Mouse (Mus musculus) thymus, adult 2 months (tissue): Measurements from ENCODE around the gene Arhgap22. TPM values are rescaled to one million over a fixed set of nuclear protein-coding genes. Genes with fewer than 3 reads are reported as not detected.

Experiments used
- DNase-seq: peaks from one replicate; pipeline ENCODE4 v3.0.0; 2021
- H3K27ac ChIP-seq: fragments of 200-500 bp; 2 replicates; pipeline ENCODE4 v1.5.1; 2012; ENCODE audit warnings: low read length, control low read depth; ENCODE audit not compliant: control insufficient read depth, insufficient read depth
- H3K27me3 ChIP-seq: fragments of 200-500 bp; 2 replicates; pipeline ENCODE4 v1.6.1; 2012; ENCODE audit warnings: mild to moderate bottlenecking, low read length, moderate library complexity, mixed read lengths; ENCODE audit not compliant: control insufficient read depth, insufficient read depth
- H3K36me3 ChIP-seq: fragments of 200-500 bp; 2 replicates; pipeline ENCODE4 v1.6.1; 2012; ENCODE audit warnings: mild to moderate bottlenecking, low read length, moderate library complexity; ENCODE audit not compliant: control insufficient read depth, insufficient read depth
- H3K4me1 ChIP-seq: fragments of 200-500 bp; replicated peaks from 2 replicates; pipeline ENCODE4 v1.6.1; 2012; ENCODE audit warnings: low read length; ENCODE audit not compliant: control insufficient read depth, insufficient read depth
- H3K4me3 ChIP-seq: fragments of 200-500 bp; 2 replicates; pipeline ENCODE4 v1.5.1; 2012; ENCODE audit warnings: mild to moderate bottlenecking, low read length, control low read depth, moderate library complexity; ENCODE audit not compliant: control insufficient read depth, insufficient read depth
- CTCF ChIP-seq: fragments of 200-500 bp; IDR thresholded peaks from 2 replicates; pipeline ENCODE4 v1.5.1; 2012; ENCODE audit warnings: mild to moderate bottlenecking, control low read depth, low read length, moderate library complexity, borderline replicate concordance; ENCODE audit not compliant: control insufficient read depth, poor library complexity, insufficient read depth; ENCODE audit errors: extremely low read depth
- POLR2A ChIP-seq: fragments of 200-500 bp; IDR thresholded peaks from 2 replicates; pipeline ENCODE4 v1.6.1; 2012; ENCODE audit warnings: mild to moderate bottlenecking, low read length, control low read depth, moderate library complexity; ENCODE audit not compliant: control insufficient read depth, poor library complexity, insufficient read depth; ENCODE audit errors: extremely low read depth
- WGBS: fragments of 180-500 bp; shearing (Covaris S2); methylation state at CpG from one replicate; pipeline ENCODE4 v1.1.7; 2018; 5-methylcytosine and 5-hydroxymethylcytosine counted together
- polyA plus RNA-seq: library from polyadenylated mRNA; depleted of rRNA; stranded (reverse); fragments of >200 nt; gene quantifications from 2 replicates; pipeline ENCODE4 v1.2.3, GENCODE M21; 2012

Gene Arhgap22
- polyA plus RNA-seq, 1 experiment, result 16.2 TPM

DNA sequence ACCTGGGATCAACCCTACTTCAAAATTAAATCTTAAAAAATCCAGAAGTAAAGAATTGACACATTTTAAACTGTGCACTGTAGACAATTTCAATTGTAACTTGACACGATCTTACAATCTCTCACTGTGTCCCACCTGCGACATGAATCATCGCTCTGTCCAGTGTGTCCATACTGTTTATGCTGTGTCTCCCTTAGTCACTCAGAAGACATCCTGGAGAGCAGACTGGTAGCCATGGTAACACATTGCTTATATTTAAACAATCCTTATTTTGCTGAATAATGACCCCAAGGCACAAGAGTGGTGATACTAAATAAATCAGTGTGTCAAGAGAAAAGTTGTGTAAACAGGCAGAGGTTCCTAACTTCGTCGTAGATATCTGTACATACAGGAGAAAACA, 44.4 kb downstream of the Arhgap22 start:
- Histone ChIP-seq H3K27me3 (no peaks in the 10 kb centered on the region), H3K36me3 (no peaks in the 10 kb centered on the region), H3K4me3 (no peak overlapping the region), H3K4me1 (no peaks in the 10 kb centered on the region), H3K27ac (no peak overlapping the region)
- TF ChIP-seq POLR2A (no peak), CTCF (no peak)
- 91% methylated on average over 5 of the region's 5 CpGs for WGBS
- no peak for DNase-seq

DNA sequence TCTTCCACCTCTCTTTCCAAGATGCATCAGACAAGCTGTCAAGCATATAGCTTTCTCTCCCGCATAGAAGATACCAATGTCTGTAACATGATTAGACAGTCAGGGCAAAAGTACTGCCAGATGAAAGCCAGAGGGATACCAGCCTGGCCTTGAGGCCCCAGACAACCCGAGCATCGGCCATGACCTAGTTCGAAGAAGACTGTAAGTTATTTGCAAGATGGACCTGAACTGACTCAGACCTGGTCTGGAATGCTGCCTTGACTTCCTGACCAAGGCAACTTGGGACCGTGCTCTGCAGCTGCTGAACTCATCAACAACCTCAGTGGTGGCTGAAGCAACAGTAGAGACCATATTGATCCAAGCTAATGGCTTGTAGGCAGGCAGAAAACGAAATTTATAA, 46.3 kb downstream of the Arhgap22 start:
- TF ChIP-seq POLR2A, result no peak
- DNase-seq, result no peak
- H3K4me3 ChIP-seq, result no peak overlapping the region
- no peaks in the 10 kb centered on the region for H3K27me3 ChIP-seq
- H3K27ac ChIP-seq, result no peak overlapping the region
- 93% methylated on average over 6 of the region's 6 CpGs for WGBS
- H3K4me1 ChIP-seq, result no peaks in the 10 kb centered on the region
- H3K36me3 ChIP-seq, result no peaks in the 10 kb centered on the region

GRCm38 (mm10) chr14:33264795-33265194, 51.0 kb downstream of the Arhgap22 start:
- no peak overlapping the region for H3K4me3 ChIP-seq
- H3K36me3 ChIP-seq, result no peaks in the 10 kb centered on the region
- TF ChIP-seq POLR2A, result no peak
- no peak for TF ChIP-seq CTCF
- H3K27me3 ChIP-seq, result no peaks in the 10 kb centered on the region
- H3K27ac ChIP-seq, result no peak overlapping the region
- no peaks in the 10 kb centered on the region for H3K4me1 ChIP-seq
- no peak for DNase-seq
- WGBS, result 95% methylated on average over 13 of the region's 13 CpGs

DNA sequence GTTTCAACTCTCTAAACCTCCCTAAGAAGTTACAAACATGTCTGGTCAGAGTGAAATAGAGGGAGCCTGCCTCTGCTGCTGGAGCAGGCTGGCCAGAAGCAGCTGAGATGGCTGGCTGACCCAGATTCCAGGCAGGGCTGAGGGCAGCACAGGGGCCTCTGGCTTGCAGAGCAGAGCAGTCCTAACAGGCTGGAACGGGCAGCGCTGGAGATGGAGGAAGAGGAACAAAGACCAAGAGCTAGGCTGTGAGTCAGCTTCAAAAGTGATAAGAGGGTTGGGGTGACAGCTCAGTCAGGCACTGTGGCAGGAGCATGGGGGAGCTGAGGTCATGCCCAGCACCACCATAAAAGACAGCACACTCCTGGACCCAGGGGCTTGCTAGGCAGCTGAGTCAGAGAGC, 62.4 kb downstream of the Arhgap22 start:
- WGBS, result 26% methylated on average over 2 of the region's 2 CpGs
- Histone ChIP-seq H3K36me3 (no peaks in the 10 kb centered on the region), H3K27me3 (no peaks in the 10 kb centered on the region), H3K27ac (no peak overlapping the region), H3K4me3 (no peak overlapping the region), H3K4me1 (no peaks in the 10 kb centered on the region)
- no peak for DNase-seq
- TF ChIP-seq POLR2A (no peak), CTCF (no peak)

DNA sequence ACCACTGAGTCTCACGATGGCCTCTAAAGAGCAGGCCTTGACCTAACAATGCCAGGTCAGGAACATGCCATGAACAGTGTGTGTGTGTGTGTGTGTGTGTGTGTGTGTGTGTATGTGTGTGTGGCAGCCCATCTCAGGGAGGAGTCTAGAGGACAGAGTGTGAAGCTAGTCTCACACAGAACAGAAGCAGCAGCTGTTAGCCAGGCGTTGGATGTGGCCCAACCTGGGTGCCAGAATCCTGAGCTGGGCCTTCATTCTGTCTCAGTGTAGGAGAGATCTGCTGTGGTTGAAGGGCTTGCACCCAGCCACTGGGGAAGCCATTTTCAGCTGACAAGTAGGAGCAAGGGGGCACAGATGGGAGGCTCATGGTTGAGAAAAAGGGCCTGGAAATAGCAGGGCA, 64.5 kb downstream of the Arhgap22 start:
- no peak overlapping the region for H3K4me3 ChIP-seq
- H3K4me1 ChIP-seq, result no peaks in the 10 kb centered on the region
- no peaks in the 10 kb centered on the region for H3K36me3 ChIP-seq
- no peak overlapping the region for H3K27ac ChIP-seq
- DNase-seq, result no peak
- 91% methylated on average over 2 of the region's 2 CpGs for WGBS
- no peak for TF ChIP-seq CTCF
- no peak for TF ChIP-seq POLR2A
- no peaks in the 10 kb centered on the region for H3K27me3 ChIP-seq

DNA sequence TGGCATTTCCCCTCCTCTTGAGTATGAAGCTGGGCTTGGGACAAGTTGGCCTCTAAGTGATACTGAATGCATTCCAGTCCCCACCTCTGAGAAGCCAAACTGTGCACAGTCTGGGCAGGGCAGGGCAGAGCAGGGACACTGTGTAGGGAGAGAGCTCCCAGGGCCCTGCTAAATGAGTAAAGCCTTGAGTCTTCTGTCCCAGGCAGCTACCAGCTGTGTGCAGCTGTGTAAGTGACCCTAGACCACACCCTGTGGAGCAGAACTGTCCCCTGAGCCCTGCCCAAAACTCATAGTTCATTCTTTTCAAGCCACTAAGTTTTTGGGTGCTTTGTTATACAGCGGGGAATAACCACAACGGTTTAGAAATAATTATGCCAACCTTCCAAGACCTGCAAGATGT, 67.1 kb downstream of the Arhgap22 start:
- Histone ChIP-seq H3K4me1 (no peaks in the 10 kb centered on the region), H3K36me3 (no peaks in the 10 kb centered on the region)
- no peak for DNase-seq

GRCm38 (mm10) chr14:33282447-33282846, 68.6 kb downstream of the Arhgap22 start:
- 95% methylated on average over 4 of the region's 4 CpGs for WGBS
- no peaks in the 10 kb centered on the region for H3K27me3 ChIP-seq
- no peaks in the 10 kb centered on the region for H3K4me1 ChIP-seq
- H3K36me3 ChIP-seq, result no peaks in the 10 kb centered on the region
- DNase-seq, result no peak
- no peak overlapping the region for H3K4me3 ChIP-seq
- TF ChIP-seq POLR2A (no peak), CTCF (no peak)
- no peak overlapping the region for H3K27ac ChIP-seq

More for the DNA sequence above, 67.1 kb downstream of the Arhgap22 start:
- Histone ChIP-seq H3K27ac (no peak overlapping the region), H3K4me3 (no peak overlapping the region), H3K27me3 (no peaks in the 10 kb centered on the region)
- WGBS, result 95% methylated on average over 2 of the region's 2 CpGs
- TF ChIP-seq POLR2A (no peak), CTCF (no peak)
